Mouse (Mus musculus) hindbrain, embryonic 16.5 days (tissue): Measurements from ENCODE around the gene Bik. TPM values are rescaled to one million over a fixed set of nuclear protein-coding genes. Genes with fewer than 3 reads are reported as not detected.

Experiments used
- ATAC-seq: fragments of 200-750 bp; cut with Nextera tagmentation; 2 replicates; pipeline ENCODE4 v1.8.0; 2017; ENCODE audit warnings: moderate TSS enrichment, moderate library complexity
- H3K27ac ChIP-seq: fragments of 300-500 bp; sonication (generic); 2 replicates; pipeline ENCODE4 v1.5.1; 2014; ENCODE audit warnings: low read depth, mild to moderate bottlenecking, control low read depth, low read length, moderate library complexity
- H3K27me3 ChIP-seq: fragments of 300-500 bp; sonication (generic); replicated peaks from 2 replicates; pipeline ENCODE4 v1.6.1; 2014; ENCODE audit warnings: low read length; ENCODE audit not compliant: control insufficient read depth, insufficient read depth
- H3K36me3 ChIP-seq: fragments of 300-500 bp; sonication (generic); 2 replicates; pipeline ENCODE4 v1.6.1; 2014; ENCODE audit warnings: mild to moderate bottlenecking, low read length, moderate library complexity, mixed read lengths; ENCODE audit not compliant: control insufficient read depth, insufficient read depth
- H3K4me1 ChIP-seq: fragments of 300-500 bp; sonication (generic); 2 replicates; pipeline ENCODE4 v1.6.1; 2014; ENCODE audit warnings: low read depth, low read length; ENCODE audit not compliant: control insufficient read depth, insufficient read depth
- H3K4me2 ChIP-seq: fragments of 300-500 bp; sonication (generic); 2 replicates; pipeline ENCODE4 v1.6.1; 2014; ENCODE audit warnings: mild to moderate bottlenecking, low read length, control low read depth, moderate library complexity
- H3K4me3 ChIP-seq: fragments of 300-500 bp; sonication (generic); 2 replicates; pipeline ENCODE4 v1.5.1; 2014; ENCODE audit warnings: mild to moderate bottlenecking, low read length, control low read depth, moderate library complexity
- H3K9ac ChIP-seq: fragments of 300-500 bp; sonication (generic); 2 replicates; pipeline ENCODE4 v1.6.1; 2014; ENCODE audit warnings: low read depth, mild to moderate bottlenecking, control low read depth, low read length, moderate library complexity
- H3K9me3 ChIP-seq: fragments of 300-500 bp; sonication (generic); 2 replicates; pipeline ENCODE4 v1.6.1; 2014; ENCODE audit warnings: mild to moderate bottlenecking, low read length, moderate library complexity; ENCODE audit not compliant: control insufficient read depth
- WGBS: fragments of 180-500 bp; shearing (Covaris S2); extraction: QIAGEN DNeasy Blood & Tissue Kit; methylation state at CpG from one replicate; pipeline ENCODE4 v1.1.7; 2014; 5-methylcytosine and 5-hydroxymethylcytosine counted together
- polyA plus RNA-seq: library from polyadenylated mRNA; unstranded; fragments of >200 nt; fragmentation: Nextera tagmentation; extraction: Ambion mirVana; gene quantifications from 2 replicates; pipeline ENCODE4 v1.2.1, GENCODE M21; 2015

Gene Bik
- polyA plus RNA-seq, 1 experiment from 2014 or later, result 0.65 TPM

DNA sequence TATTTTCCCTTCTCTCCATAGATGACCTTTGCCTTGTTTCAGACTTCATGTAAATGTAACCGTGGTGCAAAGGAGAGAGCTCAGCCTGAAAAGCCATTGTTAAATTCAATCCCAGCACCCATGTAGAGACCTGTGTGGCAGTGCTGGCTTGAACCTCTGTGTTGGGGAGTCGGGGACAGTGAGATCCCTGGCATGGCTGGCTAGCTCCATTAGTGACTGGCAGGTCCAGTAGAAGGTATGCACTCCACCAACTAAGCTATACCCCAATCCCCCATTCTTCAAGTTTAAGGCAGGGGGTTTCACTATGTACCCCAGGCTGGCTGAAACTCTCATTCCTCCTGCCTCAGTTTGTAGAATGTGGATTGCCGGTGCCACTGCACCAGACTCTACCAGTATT lies 2.3 kb upstream of the Bik start:
- 74% methylated on average over 3 of the region's 3 CpGs for WGBS
- ATAC-seq, result no peak

DNA sequence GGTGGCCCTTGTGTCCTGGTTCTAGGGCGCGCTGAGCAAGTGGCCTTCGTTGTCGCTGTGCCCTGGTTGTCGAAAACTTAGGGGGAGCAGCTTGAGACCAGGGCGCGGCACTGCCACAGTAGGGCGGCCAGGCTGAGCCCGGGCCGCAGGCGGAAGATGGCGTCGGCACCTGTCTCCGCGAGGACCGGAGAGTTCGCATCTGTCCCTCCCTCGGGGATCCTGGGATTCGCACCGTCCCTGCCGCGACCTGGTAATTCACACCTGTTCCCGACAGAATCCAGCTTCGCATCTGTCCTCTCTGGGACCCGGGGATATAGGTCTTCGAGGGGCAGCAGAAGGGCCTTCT lies 403 bp downstream of the Bik start:
- H3K4me2 ChIP-seq, result peak overlapping the region; percentile 90
- H3K27me3 ChIP-seq, result peaks cover 22% of the 10 kb centered on the region
- 2% methylated on average over 26 of the region's 26 CpGs for WGBS
- no peak overlapping the region for H3K27ac ChIP-seq
- H3K9ac ChIP-seq, result peak overlapping the region; percentile 47
- no peak for ATAC-seq
- peaks cover 16% of the 10 kb centered on the region for H3K4me1 ChIP-seq
- peak overlapping the region; percentile 47 for H3K4me3 ChIP-seq
- no peaks in the 10 kb centered on the region for H3K36me3 ChIP-seq
- no peaks in the 10 kb centered on the region for H3K9me3 ChIP-seq

More for the DNA sequence above, 2.3 kb upstream of the Bik start:
- Histone ChIP-seq H3K4me1 (peaks cover 16% of the 10 kb centered on the region), H3K9me3 (no peaks in the 10 kb centered on the region), H3K4me2 (no peak overlapping the region), H3K27me3 (peaks cover 22% of the 10 kb centered on the region), H3K9ac (no peak overlapping the region), H3K36me3 (no peaks in the 10 kb centered on the region), H3K27ac (no peak overlapping the region), H3K4me3 (no peak overlapping the region)

DNA sequence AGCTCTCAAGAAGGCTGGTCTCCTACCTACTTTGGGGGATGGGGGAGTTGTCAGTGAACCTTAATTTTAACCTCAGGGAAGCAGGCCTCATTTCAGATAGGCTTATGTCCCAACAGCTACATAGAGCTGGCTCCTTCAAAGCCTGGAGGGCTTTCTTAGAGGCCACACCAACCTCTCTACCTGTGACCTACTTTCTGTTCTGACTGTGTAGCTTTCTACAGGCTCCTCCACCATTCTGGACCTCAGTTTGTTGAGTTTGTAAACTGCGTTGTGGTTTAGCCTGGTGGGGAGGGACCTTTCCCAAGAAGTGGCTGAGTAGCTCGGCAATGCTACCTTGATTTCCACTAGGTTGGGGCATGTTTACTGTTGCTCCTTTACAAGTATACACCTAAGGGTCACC lies 1.1 kb downstream of the Bik start:
- Histone ChIP-seq H3K27me3 (peaks cover 22% of the 10 kb centered on the region), H3K9me3 (no peaks in the 10 kb centered on the region), H3K4me1 (peaks cover 16% of the 10 kb centered on the region), H3K27ac (no peak overlapping the region), H3K4me2 (no peak overlapping the region; the same call in 1 of the 2 replicates), H3K4me3 (no peak overlapping the region), H3K9ac (no peak overlapping the region), H3K36me3 (no peaks in the 10 kb centered on the region)
- 86% methylated on average over 2 of the region's 2 CpGs for WGBS
- no peak for ATAC-seq

DNA sequence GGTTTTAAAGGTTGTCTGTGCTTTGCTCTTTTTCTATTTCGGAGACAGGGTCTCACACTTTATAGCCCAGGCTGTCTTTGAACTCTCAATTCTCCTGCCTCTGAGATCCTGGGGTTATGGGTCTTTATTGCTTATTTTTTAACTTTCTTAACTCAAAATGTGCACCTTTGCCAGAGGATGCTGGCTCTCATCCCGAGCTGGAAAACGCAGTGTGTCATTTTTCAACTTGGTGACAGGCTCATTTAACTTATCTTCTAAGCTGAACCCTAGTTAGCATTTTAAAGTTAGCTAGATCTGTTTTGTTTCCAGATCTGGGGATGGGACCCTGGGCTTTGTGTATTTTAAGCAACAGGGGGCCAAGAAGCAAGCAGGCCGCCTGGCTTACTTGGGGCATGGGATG lies 2.2 kb downstream of the Bik start:
- 66% methylated on average over 4 of the region's 4 CpGs for WGBS
- H3K9me3 ChIP-seq, result no peaks in the 10 kb centered on the region
- no peak overlapping the region for H3K27ac ChIP-seq
- H3K27me3 ChIP-seq, result peaks cover 22% of the 10 kb centered on the region
- peaks cover 12% of the 10 kb centered on the region for H3K4me1 ChIP-seq
- H3K4me3 ChIP-seq, result no peak overlapping the region
- no peak overlapping the region for H3K4me2 ChIP-seq
- H3K9ac ChIP-seq, result no peak overlapping the region
- ATAC-seq, result no peak
- H3K36me3 ChIP-seq, result no peaks in the 10 kb centered on the region

DNA sequence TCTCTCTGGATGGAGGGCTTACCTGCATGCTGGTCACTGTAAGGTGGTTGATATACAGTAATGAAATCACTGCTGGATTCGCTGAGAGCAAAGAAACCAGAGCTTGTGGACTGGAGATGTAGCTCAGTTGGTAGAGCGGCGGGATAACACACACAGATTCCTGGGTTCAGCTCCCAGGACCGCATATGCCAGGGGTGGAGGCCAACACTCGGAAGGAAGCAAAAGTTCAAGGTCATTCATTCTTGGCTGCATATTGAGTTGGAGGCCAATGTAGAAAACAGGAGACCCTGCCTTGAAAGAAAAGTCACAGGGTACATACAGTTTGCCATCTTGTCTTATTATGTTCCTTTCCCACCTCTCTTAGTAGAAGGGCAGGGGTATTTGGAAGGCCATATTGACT lies 3.1 kb downstream of the Bik start:
- H3K27ac ChIP-seq, result no peak overlapping the region
- no peaks in the 10 kb centered on the region for H3K9me3 ChIP-seq
- 90% methylated on average over 5 of the region's 5 CpGs for WGBS
- H3K27me3 ChIP-seq, result peaks cover 22% of the 10 kb centered on the region
- no peak overlapping the region for H3K9ac ChIP-seq
- H3K4me3 ChIP-seq, result no peak overlapping the region
- no peak overlapping the region for H3K4me2 ChIP-seq
- no peak for ATAC-seq
- H3K36me3 ChIP-seq, result no peaks in the 10 kb centered on the region
- peaks cover 12% of the 10 kb centered on the region for H3K4me1 ChIP-seq

DNA sequence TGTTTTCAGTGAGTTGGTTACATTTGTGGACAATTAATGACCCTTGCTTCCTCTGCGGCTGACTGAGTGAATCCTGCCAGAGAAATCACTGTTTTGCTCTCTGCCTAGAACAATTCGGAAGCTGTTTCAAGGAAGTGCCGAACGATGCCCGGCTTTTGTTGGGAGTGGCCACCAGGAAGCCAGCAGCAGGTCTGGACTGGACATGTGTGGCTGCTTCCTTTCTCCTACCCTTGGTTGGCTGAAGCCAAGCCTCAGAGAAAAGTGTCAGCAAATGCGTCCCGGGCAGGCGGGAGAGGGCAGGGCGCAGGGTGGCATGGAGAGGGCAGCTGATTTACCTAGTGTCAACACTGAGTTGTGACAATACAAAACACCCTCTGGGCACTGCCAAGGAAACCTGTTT lies 3.6 kb downstream of the Bik start:
- H3K27me3 ChIP-seq, result peaks cover 20% of the 10 kb centered on the region
- H3K9me3 ChIP-seq, result no peaks in the 10 kb centered on the region
- no peak overlapping the region for H3K9ac ChIP-seq
- no peak overlapping the region for H3K4me3 ChIP-seq
- WGBS, result 84% methylated on average over 9 of the region's 9 CpGs
- H3K4me1 ChIP-seq, result peaks cover 12% of the 10 kb centered on the region
- H3K4me2 ChIP-seq, result no peak overlapping the region
- no peaks in the 10 kb centered on the region for H3K36me3 ChIP-seq
- no peak overlapping the region for H3K27ac ChIP-seq
- ATAC-seq, result no peak

DNA sequence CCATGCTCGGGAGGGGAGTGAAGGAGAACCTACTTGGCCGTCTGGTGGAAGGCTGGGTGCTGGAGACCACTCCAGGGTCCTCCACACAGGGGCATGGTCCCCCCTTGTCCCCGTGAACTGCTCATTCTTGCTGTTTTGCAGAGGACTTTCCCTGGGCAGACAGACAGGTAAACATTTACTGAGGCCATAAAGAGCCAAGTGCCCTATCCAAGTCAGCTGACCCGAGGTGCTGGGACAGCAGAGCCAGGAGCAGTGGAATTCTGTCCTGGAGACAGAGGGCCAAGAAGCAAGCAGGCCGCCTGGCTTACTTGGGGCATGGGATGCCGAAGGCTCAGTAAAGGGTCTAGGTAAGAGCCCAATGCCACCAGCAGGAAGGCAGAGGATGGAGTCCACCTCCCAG lies 4.0 kb downstream of the Bik start:
- WGBS, result 85% methylated on average over 6 of the region's 6 CpGs
- Histone ChIP-seq H3K27ac (no peak overlapping the region), H3K4me3 (no peak overlapping the region), H3K9ac (no peak overlapping the region), H3K36me3 (no peaks in the 10 kb centered on the region), H3K4me2 (no peak overlapping the region), H3K27me3 (peaks cover 15% of the 10 kb centered on the region), H3K4me1 (peaks cover 12% of the 10 kb centered on the region), H3K9me3 (no peaks in the 10 kb centered on the region)
- ATAC-seq, result no peak

DNA sequence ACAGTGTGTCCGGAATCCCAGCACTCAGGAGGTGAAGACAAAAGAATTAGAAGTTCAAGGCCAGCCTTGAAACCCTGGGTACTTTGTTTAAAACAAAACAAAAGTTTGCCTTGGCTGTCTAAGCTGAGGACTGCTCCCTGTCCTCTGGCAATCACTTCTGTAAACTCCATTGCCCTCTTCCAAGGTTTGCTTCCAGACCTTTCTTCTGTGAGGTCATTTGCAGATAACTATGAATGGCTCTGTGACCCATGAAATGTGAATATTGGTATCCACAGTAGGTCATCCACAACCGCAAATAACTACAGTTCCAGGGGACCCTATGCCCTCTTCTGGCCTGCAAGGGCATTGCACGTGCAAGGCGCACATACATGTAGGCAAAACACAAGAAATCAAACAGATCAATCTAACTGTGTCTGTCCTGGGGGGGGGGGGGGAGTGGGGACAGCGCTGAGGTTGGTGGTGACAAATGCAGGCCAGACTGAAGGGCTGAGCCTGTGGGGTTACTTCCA lies 5.4 kb downstream of the Bik start:
- 94% methylated on average over 4 of the region's 5 CpGs for WGBS
- Histone ChIP-seq H3K27me3 (peaks cover 13% of the 10 kb centered on the region), H3K36me3 (no peaks in the 10 kb centered on the region), H3K9me3 (no peaks in the 10 kb centered on the region), H3K4me2 (no peak overlapping the region), H3K4me3 (no peak overlapping the region), H3K9ac (no peak overlapping the region), H3K4me1 (peaks cover 3% of the 10 kb centered on the region), H3K27ac (no peak overlapping the region)
- no peak for ATAC-seq

DNA sequence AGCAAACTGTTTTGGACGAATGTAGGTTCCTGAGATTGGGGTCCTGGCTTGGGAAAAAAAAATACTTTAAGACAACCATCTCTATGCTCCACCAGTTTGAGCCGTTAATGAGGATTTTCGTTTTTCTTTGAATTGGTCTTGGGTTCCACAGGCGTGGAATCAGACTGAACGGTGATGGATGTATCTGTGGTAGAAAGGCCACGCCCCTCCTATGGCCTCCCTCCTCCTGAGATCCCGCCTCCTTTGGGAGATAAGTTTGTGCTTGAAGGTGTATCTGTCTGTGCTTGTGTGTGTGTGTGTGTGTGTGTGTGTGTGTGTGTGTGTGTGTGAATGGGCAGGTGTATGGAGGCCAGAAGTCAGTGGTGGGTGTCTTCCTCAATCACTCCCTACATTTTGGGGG lies 5.9 kb downstream of the Bik start:
- no peak overlapping the region for H3K4me3 ChIP-seq
- H3K9ac ChIP-seq, result no peak overlapping the region
- peaks cover 8% of the 10 kb centered on the region for H3K27me3 ChIP-seq
- H3K36me3 ChIP-seq, result no peaks in the 10 kb centered on the region
- no peaks in the 10 kb centered on the region for H3K9me3 ChIP-seq
- no peak for ATAC-seq
- no peak overlapping the region for H3K4me2 ChIP-seq
- no peak overlapping the region for H3K27ac ChIP-seq
- H3K4me1 ChIP-seq, result no peaks in the 10 kb centered on the region
- 84% methylated on average over 7 of the region's 7 CpGs for WGBS
